Mouse (Mus musculus): ENCODE results near the gene Tex38. TPM values are rescaled to one million over a fixed set of nuclear protein-coding genes. Genes with fewer than 3 reads are reported as not detected.

Gene Tex38
- total RNA-seq, 2 experiments from 2014 or later, result 0.60 to 1.2 TPM

DNA sequence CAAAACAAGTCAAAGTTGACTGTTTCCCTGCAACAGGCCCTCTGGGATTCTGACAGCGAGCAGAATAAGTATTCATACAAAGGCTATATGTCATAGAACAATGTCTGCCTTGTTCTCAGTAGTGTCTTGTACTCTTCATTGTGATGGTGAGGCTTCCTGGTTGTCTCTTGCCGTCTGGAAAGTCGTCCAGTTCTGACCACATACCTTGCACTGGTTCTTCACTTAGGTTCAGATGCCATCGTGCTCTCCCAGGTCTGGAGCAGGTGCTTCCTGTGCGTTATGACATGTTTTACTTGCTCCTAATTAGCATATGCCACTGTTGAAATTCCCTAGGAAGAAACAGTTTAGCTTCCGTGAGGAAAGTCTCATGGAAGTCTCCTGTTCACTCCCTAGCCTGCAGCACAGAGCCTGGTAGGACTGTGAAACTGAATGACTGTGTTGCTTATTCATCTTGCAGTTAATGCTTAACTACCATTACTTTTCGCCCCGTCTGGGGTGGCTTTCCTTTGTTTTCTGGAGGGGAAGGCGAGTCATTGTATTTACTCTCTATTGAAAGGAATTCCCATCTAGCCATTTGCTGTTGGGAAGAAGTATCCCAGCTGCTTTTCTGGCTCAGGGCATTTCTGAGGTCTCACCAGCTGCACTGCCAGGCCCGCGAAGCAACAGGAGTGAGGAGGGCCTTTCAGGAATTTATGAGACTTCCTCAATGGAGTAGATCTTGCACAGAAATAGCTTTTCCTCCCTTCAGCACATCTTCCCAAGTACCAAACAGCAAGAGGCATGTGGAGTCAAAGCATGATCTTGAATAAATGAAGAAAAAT, 13.0 kb downstream of the Tex38 start:
- no peak for DNase-seq

DNA sequence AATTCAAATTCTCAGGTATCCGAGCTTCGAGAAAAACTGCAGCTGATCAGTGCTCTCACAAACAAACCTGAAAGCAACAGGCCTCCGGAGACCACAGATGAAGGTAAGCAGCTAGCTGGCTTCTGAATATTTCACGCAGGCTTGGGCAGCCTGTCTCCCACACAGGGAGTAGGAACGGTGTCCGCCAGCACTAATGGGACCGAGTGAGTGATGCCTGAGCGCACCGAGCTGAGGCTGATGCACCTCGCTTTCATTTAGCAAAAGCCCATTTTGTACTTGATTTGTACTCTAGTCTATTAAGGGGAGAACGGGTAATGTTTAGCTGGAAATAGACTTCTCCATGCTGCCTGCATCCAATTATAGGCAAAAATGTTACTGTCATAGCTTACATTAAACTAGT, 16.2 kb downstream of the Tex38 start:
- no peak for DNase-seq

DNA sequence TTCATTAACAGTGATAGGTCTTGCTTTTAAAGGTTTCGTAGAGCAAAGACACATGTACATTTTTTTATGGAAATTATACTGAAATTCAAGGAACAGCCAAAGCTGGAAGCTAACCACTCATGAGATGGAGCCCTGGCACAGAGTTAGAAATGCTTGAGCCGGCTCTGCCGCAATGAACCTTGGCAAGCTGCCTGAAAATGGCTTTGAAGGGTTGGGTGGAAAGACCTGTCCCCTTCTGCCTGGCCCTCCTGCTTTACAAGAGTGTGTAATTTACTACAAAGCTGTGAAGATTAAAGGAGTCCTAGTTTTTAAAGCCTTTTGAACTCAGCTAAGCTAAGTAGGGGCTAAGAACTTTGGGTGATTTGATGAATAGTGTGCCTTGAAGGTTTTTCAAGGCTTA, 19.6 kb downstream of the Tex38 start:
- DNase-seq, result peak; percentile 68

DNA sequence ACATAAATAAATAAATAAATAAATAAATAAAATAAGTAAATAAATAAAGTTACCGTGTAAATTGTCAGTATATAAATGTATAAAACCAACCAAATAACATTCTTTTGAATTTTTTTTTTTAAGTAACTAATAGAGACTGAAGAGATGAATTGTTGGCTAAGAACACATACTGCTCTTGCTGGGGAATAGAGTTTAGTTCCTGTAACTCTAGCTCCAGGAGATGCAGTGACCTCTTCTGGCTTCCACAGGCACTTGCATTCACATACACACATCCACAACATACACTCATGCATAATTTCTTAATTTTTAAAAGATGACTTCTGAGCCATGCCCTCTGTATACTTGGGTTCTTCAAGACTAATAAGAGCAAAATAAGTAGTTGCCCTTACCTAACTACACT, 26.0 kb downstream of the Tex38 start:
- DNase-seq, result no peak

DNA sequence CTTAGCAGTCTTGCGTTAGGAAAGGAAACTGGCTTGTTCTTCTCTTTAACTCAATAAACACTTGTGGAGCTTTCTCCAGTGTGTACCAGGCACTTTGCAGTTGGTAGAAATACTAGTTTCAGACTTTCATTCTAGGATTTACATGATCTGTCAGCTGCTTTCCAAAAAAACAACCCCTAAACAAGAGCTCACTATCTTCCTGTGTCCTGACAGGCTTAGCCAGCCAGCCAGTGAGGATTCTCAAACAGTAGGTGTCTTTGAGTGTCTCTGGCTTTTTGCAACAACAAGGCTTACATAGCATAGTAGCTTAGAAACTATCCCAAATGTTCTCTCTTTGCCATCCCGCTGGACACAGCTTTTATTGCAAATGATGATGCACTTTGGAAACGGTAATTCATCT, 26.7 kb downstream of the Tex38 start:
- DNase-seq, result no peak

DNA sequence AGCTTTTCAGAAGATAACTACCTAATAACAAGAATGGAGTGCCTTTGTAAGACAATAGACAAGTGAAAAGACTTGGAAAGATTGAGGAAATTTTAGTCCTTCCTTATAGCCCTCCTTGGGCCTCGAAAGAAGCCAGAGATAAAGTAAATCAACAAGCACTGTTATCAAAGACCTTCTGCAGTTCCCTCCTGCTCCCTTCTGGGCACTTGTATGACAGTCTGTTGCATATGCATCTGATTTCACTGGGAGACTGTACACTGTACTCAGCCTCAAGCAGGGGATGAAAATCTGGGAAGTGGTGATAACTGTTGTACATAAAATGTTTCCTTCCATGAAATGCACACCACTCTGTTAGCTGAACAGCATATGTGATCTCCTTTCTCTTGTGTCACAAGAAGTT, 31.5 kb downstream of the Tex38 start:
- no peak for DNase-seq

DNA sequence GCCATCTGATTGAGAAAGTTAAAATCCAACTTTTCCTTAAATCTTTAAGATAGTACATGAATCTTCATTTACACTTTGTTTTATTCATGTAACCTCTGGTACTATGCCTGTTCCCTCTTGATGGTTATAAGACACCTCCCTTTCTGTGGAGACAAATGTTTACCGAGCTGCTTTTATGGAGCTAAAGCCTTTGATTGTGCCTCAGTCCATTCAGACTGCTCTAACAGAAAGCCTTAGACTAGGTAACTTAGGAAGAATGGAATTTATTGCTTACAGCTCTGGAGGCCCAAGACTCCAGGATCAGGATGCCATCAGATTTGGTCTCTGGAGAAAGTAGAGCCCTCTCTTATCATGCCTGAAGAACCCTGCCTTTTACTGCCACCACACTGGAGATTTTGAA, 32.6 kb downstream of the Tex38 start:
- DNase-seq, result no peak

DNA sequence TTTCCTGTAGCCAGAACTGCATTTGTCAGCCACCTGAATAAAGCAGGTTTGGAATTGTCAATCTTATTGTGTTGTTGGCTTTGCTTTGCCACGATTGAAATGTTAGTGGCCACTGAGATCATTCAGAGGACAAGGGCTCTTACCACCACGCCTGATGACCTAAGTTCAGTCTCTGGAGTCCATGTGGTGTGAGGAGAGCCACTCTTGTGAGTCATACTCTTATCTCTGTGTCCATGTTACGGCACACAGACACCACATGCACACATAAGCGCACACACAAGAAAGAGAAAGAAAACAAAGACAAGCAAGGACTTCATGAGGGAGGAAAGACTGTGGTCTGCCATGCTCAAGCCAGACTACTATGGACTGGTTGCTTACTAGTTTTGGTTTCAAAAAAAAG, 37.7 kb downstream of the Tex38 start:
- no peak for DNase-seq

DNA sequence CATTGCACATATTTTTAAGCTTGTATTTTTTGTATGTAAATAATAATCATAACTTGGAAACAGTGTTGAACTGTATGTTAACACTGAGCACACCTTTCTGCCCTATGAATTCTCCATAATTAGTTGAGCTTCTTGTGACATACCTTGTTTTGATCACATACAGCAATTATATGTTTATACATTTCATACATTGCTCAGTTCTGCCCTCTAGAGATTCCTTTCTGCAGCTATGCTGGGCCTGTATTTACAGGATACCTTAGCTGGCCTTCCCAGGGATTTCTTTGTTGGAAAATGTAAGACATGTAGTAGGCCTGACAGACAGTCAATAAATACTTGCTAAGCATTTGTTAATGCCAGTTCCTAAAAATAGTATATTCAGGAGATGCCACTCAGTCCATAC, 38.2 kb downstream of the Tex38 start:
- DNase-seq, result no peak

DNA sequence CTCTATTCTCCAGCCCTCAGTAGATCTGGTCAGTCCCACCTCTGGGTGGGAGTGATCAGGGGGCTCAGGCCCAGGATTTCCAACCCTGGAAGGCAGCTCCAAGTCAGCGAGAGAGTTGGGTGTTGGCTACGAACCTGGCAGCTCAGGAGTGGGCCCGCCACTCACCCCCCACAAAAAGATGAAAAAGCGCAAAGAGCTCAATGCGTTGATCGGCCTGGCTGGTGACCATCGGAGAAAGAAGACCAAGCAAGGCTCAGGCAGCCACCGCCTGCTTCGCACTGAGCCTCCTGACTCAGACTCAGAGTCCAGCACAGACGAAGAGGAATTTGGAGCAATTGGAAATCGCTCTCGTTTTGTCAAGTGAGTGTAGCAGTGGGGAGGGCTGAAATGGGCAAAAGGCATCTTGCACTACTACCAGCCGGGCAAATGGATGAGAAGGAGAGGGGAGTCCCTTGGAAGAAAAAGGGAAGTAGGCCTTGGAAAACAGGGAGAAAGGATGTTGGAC, 42.3 kb downstream of the Tex38 start:
- DNase-seq, result peak; percentile 5

DNA sequence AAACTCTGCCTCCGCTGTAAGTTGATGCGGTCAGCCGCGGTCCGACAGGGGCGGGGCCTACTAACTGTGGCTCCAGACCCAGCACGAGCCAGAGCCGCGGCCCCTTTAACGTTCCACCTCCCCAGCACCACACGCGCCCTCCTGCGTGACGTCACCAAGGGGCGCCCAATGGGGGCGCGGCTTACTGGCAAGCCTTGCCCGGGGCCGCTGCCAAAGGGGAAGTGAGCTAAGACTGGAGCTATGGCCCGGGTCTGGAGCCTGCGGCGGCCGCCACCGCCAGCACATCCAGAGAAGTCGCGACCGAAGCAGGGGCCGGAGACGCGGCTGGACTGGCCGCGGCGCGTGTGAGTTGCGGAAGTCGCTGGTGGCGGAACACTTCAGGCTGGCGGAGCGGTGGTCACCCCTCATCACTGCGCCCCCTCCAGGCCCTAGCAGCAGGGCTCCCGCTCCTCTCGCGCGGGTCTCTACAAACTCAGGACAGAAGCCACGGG, 43.2 kb downstream of the Tex38 start, which contains the start of gene Efcab14:
Gene Efcab14 (plus strand): TSS at position 194 of the 491 bp plus-strand sequence.
- peak; percentile 99 for DNase-seq

DNA sequence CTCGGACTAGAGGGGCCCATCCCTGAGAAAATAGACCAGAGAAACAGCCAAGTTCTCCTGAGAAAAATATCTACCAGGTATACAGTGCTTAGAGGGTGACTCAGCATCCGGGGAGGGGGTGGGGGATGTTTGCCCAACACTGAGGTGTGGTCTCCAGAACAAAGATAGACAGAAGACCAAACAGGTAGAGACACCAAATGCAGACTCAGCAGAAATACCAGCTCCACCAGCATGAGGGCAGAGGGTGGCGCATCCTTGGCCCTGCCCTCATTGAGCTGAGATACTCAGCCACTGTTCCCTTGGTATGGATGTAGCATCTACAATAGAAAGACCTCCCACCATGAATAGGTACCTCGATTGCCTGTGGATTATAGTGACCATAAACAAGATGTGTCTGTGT, 46.0 kb downstream of the Tex38 start:
- no peak for DNase-seq

DNA sequence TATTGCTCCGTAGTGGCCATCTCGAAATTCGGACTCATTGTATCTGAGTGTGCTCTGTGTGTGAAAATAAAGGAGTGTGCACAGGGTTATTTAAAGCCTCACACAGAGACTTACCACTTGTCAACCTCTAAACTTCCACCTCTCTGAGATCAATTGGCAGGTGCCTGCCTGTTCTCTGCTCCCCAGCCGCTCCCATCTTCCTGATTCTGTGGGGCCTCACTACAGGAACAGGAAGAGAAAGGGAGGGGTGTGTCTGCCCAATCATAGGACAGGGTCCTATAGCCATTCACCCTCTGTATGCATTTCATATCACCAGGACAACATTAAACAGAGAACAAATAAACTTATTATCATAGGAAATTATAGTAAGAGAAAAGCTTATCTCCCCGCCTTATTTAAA, 47.1 kb downstream of the Tex38 start:
- no peak for DNase-seq

DNA sequence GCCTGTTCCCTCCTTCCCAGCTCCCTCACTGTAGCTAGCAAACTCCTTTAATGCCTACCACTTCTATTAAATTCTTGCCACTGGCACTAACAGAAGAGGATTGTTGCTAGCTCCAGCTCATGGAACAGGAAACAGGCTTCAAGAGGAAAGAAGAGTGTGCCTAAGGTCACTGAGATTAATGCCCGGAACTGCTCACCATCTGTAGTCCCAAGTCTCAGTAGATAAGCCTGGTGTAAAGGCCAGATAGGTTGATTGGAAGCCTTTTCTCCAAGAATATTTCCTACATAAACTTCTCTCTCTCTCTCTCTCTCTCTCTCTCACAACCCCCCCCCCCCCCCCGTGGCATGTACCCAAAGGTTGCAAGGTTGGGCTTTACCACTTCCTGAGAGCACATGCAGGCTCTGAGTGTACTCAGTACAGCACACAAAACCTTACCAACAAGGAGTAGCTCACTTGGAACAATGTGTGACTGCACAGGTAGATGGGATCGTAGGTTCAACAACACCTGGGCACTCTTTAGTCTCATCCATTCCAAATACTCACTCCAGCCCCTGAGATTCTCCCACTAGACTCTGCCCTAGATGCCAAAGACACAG, 48.5 kb downstream of the Tex38 start:
- no peak for DNase-seq

DNA sequence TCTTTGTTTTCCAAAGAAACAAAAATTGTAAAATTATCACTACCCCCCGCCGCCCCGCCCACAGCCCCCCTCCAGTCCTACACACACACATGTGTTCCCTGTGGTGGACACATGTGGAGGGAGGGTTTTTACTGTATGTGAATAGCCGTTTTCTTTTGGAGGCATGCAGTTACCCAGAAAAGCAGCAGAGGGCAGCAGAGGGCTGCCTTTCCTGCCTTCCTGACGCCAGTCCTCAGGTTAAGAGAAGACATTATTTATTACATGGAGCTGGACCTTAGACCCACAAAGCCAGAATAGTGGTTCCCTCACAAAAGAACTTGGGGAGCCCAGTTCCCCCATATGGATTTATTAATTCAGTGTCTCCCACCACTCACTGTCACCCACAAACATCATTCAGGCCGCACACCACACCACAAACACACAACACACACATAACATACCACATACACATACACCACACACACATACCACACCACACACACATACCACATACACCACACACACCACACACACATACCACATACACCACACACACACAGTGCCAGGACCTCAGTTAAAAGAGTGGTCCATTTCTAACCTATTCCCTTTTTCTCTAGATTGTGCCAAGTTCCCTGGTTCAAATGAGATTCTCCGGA, 49.1 kb downstream of the Tex38 start:
- peak; percentile 79 for DNase-seq

Other genes starting within 250 kb of the Tex38 start
- not detected for gene Cyp4a31, start 217.4 kb downstream of the Tex38 start, total RNA-seq (2021)
- gene Cyp4a32, start 180.0 kb downstream of the Tex38 start, total RNA-seq (2021), result not detected
- 10 to 100 TPM in 1 of 2 experiments, 1 to 10 TPM in 1; 9.0 to 10.2 TPM for gene Cyp4b1, start 133.3 kb downstream of the Tex38 start, total RNA-seq (2021)
- gene Efcab14, start 43.3 kb downstream of the Tex38 start, total RNA-seq (2021), result 10 to 100 TPM; 33.4 to 35.2 TPM
- 10 to 100 TPM; 56.1 to 59.3 TPM for gene Atpaf1, start 3.8 kb upstream of the Tex38 start, total RNA-seq (2021)
- gene Mob3c, start 47.1 kb upstream of the Tex38 start, total RNA-seq (2021), result 1 to 10 TPM; 6.3 to 8.1 TPM
- gene Mknk1, start 58.2 kb upstream of the Tex38 start, total RNA-seq (2021), result 10 to 100 TPM; 22.1 to 23.6 TPM
- gene Kncn, start 103.4 kb upstream of the Tex38 start, total RNA-seq (2021), result not detected
- gene 6430628N08Rik, start 109.6 kb upstream of the Tex38 start, total RNA-seq (2021), result not detected
- not detected for gene Dmbx1, start 158.9 kb upstream of the Tex38 start, total RNA-seq (2021)
- 1 to 10 TPM; 1.3 to 1.6 TPM for gene Faah, start 236.9 kb upstream of the Tex38 start, total RNA-seq (2021)

Measured in heart, postnatal 4 days (tissue).